Mouse (Mus musculus): ENCODE measurements at regions not wholly inside any gene's neighbourhood (a gene's known extent, or its start where the extent isn't known, plus 50 kb on each side); places are given as distances from the start of the nearest gene placed in this dataset.
A peak's percentile ranks its signal among the peaks of the same experiment; 100 is the strongest.

DNA sequence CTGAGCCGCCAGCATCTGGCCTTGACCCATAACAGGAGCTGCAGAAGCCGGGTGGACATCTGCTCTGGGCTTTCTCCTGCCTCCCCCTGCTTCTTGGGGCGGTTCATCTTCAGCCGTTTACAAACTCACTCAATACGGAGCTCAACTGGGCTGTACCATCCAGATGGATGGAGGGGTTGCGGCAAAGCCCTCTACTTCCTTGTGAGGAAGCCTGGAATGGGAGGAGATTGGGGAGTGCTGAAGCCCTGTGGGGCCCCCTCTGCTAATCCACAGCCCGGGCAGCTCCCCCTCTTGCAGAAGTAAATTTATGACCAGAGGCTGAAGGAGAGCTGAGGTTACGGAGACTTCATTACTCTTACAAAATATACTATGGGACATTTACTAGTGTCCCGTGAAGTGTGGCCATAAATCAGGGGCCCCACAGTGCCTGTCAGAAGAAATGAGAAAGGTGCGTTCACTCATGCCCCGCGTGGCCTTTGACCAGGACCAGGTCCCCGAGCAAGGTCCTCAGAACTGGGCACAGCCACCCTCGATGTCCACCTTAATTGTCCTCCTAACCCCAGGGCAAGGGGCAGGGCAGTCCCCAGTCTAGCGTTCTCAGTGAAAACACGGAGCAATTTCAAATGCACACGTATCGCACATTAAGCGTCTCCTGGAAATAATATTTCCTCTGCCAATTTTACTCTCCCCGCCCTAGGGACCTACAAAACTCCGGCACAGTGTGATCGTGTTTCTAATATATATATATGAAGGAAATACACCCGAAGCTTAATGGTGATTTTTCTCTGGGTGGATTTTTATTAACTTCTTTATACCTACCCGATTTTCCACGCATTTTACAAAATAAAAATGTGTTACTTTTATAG lies 115.1 kb downstream of the Cdc5l start:
- Histone ChIP-seq H3K27ac (no peak overlapping the region), H3K9ac (no peak overlapping the region), H3K4me1 (peaks cover 5% of the 10 kb centered on the region; the same call in 1 of the 2 replicates), H3K4me3 (no peak overlapping the region), H3K9me3 (no peaks in the 10 kb centered on the region), H3K36me3 (replicated peaks) (no peaks in the 10 kb centered on the region), H3K4me2 (no peak overlapping the region), H3K27me3 (replicated peaks) (no peaks in the 10 kb centered on the region)
- WGBS: 80% methylated on average over 25 of the region's 25 CpGs
- ATAC-seq (replicated peaks): no peak

- 73% methylated on average over 5 of the region's 5 CpGs for WGBS
- H3K4me2 ChIP-seq: no peak overlapping the region
- H3K27me3 ChIP-seq (replicated peaks): no peaks in the 10 kb centered on the region
- H3K9ac ChIP-seq: no peak overlapping the region
- H3K27ac ChIP-seq: no peak overlapping the region
- ATAC-seq (replicated peaks): no peak
- no peak overlapping the region for H3K4me3 ChIP-seq
- no peaks in the 10 kb centered on the region for H3K4me1 ChIP-seq
- no peaks in the 10 kb centered on the region for H3K36me3 ChIP-seq (replicated peaks)
- H3K9me3 ChIP-seq: no peaks in the 10 kb centered on the region
These were observed 120.8 kb downstream of the Cdc5l start for GRCm38 (mm10) chr17:45312510-45313266.

DNA sequence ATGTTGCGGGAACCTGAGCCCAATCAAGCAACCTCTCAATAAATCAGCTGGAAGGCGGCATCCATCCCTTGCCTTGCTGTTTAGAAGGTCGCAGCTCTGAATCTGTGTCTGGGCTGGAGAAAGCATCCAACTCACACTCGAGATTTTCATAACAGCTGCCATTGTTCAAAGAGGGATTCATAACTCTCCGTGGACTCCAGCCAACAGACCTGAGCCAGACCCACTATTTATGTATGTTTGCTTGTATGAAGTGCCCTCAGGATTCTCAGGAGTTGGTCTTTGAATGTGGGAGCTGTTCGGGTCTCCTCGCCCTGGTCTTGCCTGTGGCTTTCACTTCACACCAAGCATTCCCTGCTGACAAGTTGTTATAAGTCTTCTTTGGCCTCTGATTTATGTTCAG lies 127.0 kb downstream of the Cdc5l start:
- no peaks in the 10 kb centered on the region for H3K36me3 ChIP-seq (replicated peaks)
- no peak for ATAC-seq (replicated peaks)
- H3K4me2 ChIP-seq: no peak overlapping the region
- no peaks in the 10 kb centered on the region for H3K4me1 ChIP-seq
- no peak overlapping the region for H3K27ac ChIP-seq
- no peak overlapping the region for H3K4me3 ChIP-seq
- H3K9ac ChIP-seq: no peak overlapping the region
- no peaks in the 10 kb centered on the region for H3K27me3 ChIP-seq (replicated peaks)
- H3K9me3 ChIP-seq: no peaks in the 10 kb centered on the region
- 86% methylated on average over 7 of the region's 7 CpGs for WGBS

- no peak overlapping the region for H3K4me3 ChIP-seq
- H3K9ac ChIP-seq: no peak overlapping the region
- H3K36me3 ChIP-seq (replicated peaks): no peaks in the 10 kb centered on the region
- no peaks in the 10 kb centered on the region for H3K27me3 ChIP-seq (replicated peaks)
- no peaks in the 10 kb centered on the region for H3K9me3 ChIP-seq
- H3K4me1 ChIP-seq: no peaks in the 10 kb centered on the region
- ATAC-seq (replicated peaks): no peak
- H3K4me2 ChIP-seq: no peak overlapping the region
- H3K27ac ChIP-seq: no peak overlapping the region
- WGBS: 84% methylated on average over 6 of the region's 6 CpGs
These were observed 130.4 kb downstream of the Cdc5l start for GRCm38 (mm10) chr17:45303183-45303582.

GRCm38 (mm10) chr17:45298355-45298754 lies 135.2 kb downstream of the Cdc5l start:
- H3K4me1 ChIP-seq: no peaks in the 10 kb centered on the region
- no peaks in the 10 kb centered on the region for H3K27me3 ChIP-seq (replicated peaks)
- no peaks in the 10 kb centered on the region for H3K9me3 ChIP-seq
- H3K27ac ChIP-seq: no peak overlapping the region
- no peak overlapping the region for H3K4me2 ChIP-seq
- H3K9ac ChIP-seq: no peak overlapping the region
- H3K4me3 ChIP-seq: no peak overlapping the region
- no peaks in the 10 kb centered on the region for H3K36me3 ChIP-seq (replicated peaks)
- 34% methylated on average over 4 of the region's 4 CpGs for WGBS
- 0 out of 2 replicates have a peak, but pooled peaks have one; percentile 24 for ATAC-seq (replicated peaks)

- no peaks in the 10 kb centered on the region for H3K4me1 ChIP-seq
- WGBS: 78% methylated on average over 3 of the region's 3 CpGs
- no peak overlapping the region for H3K27ac ChIP-seq
- H3K4me3 ChIP-seq: no peak overlapping the region
- H3K27me3 ChIP-seq (replicated peaks): no peaks in the 10 kb centered on the region
- no peaks in the 10 kb centered on the region for H3K9me3 ChIP-seq
- no peak for ATAC-seq (replicated peaks)
- H3K36me3 ChIP-seq (replicated peaks): no peaks in the 10 kb centered on the region
- no peak overlapping the region for H3K9ac ChIP-seq
- H3K4me2 ChIP-seq: no peak overlapping the region
These were observed 135.7 kb downstream of the Cdc5l start for GRCm38 (mm10) chr17:45297860-45298259.

DNA sequence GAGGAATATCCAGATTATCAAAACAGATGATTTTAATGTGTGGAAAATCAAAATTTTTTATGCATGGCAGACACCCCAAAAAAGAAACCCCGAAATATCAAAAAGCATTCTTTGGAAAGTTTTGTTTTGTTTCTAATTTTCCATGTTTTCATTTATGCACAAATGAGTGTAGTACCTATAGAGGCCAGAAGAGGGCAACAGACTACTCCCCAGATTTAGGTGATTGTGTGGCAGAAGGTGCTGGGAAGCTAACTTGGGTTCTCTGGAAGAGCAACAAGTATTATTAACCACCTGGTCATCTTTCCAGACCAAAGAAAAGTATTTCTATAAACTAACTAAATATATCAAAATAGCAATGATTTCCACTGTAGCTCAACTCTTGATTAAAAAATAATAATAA lies 137.2 kb downstream of the Cdc5l start:
- no peak for ATAC-seq (replicated peaks)
- Histone ChIP-seq H3K9me3 (no peaks in the 10 kb centered on the region), H3K4me2 (no peak overlapping the region), H3K36me3 (replicated peaks) (no peaks in the 10 kb centered on the region), H3K4me1 (no peaks in the 10 kb centered on the region), H3K27ac (no peak overlapping the region), H3K9ac (no peak overlapping the region), H3K27me3 (replicated peaks) (no peaks in the 10 kb centered on the region), H3K4me3 (no peak overlapping the region)
- WGBS: 82% methylated on average over 1 of the region's 1 CpGs

- no peak overlapping the region for H3K4me3 ChIP-seq
- no peak overlapping the region for H3K9ac ChIP-seq
- no peaks in the 10 kb centered on the region for H3K27me3 ChIP-seq (replicated peaks)
- no peak overlapping the region for H3K27ac ChIP-seq
- no peak overlapping the region for H3K4me2 ChIP-seq
- 67% methylated on average over 4 of the region's 4 CpGs for WGBS
- H3K36me3 ChIP-seq (replicated peaks): no peaks in the 10 kb centered on the region
- no peaks in the 10 kb centered on the region for H3K9me3 ChIP-seq
- no peak for ATAC-seq (replicated peaks)
- H3K4me1 ChIP-seq: no peaks in the 10 kb centered on the region
These were observed 138.7 kb downstream of the Cdc5l start for GRCm38 (mm10) chr17:45294886-45295285.

- Histone ChIP-seq H3K9ac (no peak overlapping the region), H3K4me1 (no peaks in the 10 kb centered on the region), H3K36me3 (replicated peaks) (no peaks in the 10 kb centered on the region), H3K4me2 (no peak overlapping the region), H3K4me3 (no peak overlapping the region), H3K9me3 (no peaks in the 10 kb centered on the region), H3K27me3 (replicated peaks) (no peaks in the 10 kb centered on the region), H3K27ac (no peak overlapping the region)
- WGBS: 88% methylated on average over 11 of the region's 11 CpGs
- ATAC-seq (replicated peaks): no peak
These were observed 139.2 kb downstream of the Cdc5l start for GRCm38 (mm10) chr17:45294256-45294865.

- 80% methylated on average over 7 of the region's 7 CpGs for WGBS
- Histone ChIP-seq H3K27ac (no peak overlapping the region), H3K36me3 (replicated peaks) (no peaks in the 10 kb centered on the region), H3K4me2 (no peak overlapping the region), H3K9me3 (no peaks in the 10 kb centered on the region), H3K4me1 (no peaks in the 10 kb centered on the region), H3K27me3 (replicated peaks) (no peaks in the 10 kb centered on the region), H3K4me3 (no peak overlapping the region), H3K9ac (no peak overlapping the region)
- ATAC-seq (replicated peaks): no peak
These were observed 140.7 kb downstream of the Cdc5l start for GRCm38 (mm10) chr17:45292883-45293282.

DNA sequence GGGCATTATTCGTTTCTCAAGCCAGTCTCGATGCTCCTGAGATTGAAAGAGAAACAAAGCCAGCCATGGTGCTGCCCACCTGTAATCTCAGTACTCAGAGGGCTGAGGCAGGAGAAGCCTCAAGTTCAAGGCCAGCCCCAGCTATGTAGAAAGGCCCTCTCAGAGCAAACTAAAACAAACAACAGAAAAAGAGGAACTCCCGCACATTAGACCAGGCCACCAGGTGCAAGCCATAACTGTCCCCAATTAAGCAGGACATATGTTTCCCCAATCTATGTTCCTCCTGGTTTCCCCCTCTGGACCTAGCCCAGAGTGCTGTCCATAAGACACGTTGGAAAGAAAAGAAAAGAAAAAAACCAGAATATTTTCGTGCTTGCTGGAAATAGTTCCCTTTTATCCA lies 142.5 kb downstream of the Cdc5l start:
- Histone ChIP-seq H3K9me3 (no peaks in the 10 kb centered on the region), H3K4me2 (no peak overlapping the region), H3K36me3 (replicated peaks) (no peaks in the 10 kb centered on the region), H3K27ac (no peak overlapping the region), H3K4me3 (no peak overlapping the region), H3K9ac (no peak overlapping the region), H3K27me3 (replicated peaks) (no peaks in the 10 kb centered on the region), H3K4me1 (no peaks in the 10 kb centered on the region)
- no peak for ATAC-seq (replicated peaks)
- 71% methylated on average over 5 of the region's 5 CpGs for WGBS

DNA sequence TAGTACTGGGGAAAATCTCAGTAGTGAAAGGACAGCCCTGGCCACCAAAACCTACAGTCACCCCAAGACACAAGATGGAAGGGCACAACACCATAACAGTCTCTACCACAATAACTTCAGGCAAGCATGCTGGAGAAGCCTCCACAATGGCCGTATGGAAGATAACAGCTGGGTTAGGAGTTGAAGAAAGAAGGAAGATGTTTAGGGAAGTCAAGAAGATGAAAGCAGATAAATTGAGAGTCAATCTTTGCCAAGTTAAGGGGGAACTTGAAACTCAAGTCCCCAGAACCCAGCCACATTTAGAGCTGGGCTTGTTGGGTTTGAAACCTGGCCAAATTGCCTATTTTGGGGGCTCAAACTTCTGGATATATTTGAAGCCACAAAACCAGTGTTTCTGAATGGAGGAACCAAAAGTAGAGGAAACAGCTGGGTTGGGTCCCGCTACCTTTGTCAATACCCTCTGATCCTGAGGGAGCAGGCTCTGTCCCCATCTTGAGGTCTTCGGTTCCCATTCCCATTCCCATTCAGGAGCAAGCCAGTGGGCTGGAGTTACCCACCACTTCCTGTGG lies 147.8 kb downstream of the Cdc5l start:
- WGBS: 91% methylated on average over 3 of the region's 3 CpGs
- no peaks in the 10 kb centered on the region for H3K27me3 ChIP-seq (replicated peaks)
- H3K9ac ChIP-seq: no peak overlapping the region
- no peak for ATAC-seq (replicated peaks)
- no peak overlapping the region for H3K4me2 ChIP-seq
- H3K4me3 ChIP-seq: no peak overlapping the region
- no peaks in the 10 kb centered on the region for H3K36me3 ChIP-seq (replicated peaks)
- H3K27ac ChIP-seq: no peak overlapping the region
- H3K4me1 ChIP-seq: no peaks in the 10 kb centered on the region
- H3K9me3 ChIP-seq: no peaks in the 10 kb centered on the region
